Mouse (Mus musculus): ENCODE measurements around the gene Fsd1l. TPM values are rescaled to one million over a fixed set of nuclear protein-coding genes. Genes with fewer than 3 reads are reported as not detected.
A peak's percentile ranks its signal among the peaks of the same experiment; 100 is the strongest.

The Fsd1l gene
- polyA plus RNA-seq, 1 experiment from 2014 or later = 8.6 TPM

- Histone ChIP-seq H3K9me3 (ENCODE audit: control insufficient read depth, low read length) (no peaks in the 10 kb centered on the region), H3K27me3 (ENCODE audit: control insufficient read depth, insufficient read depth, low read depth, low read length) (no peaks in the 10 kb centered on the region), H3K27ac (ENCODE audit: low read length) (no peak overlapping the region), H3K36me3 (ENCODE audit: control insufficient read depth, insufficient read depth, low read length) (no peaks in the 10 kb centered on the region), H3K4me2 (ENCODE audit: low read depth, low read length) (no peak overlapping the region), H3K4me1 (replicated peaks; ENCODE audit: control insufficient read depth, insufficient read depth, low read length) (no peaks in the 10 kb centered on the region), H3K4me3 (ENCODE audit: low read length) (no peak overlapping the region), H3K9ac (ENCODE audit: low read length) (no peak overlapping the region)
- WGBS = 87% methylated on average over 1 of the region's 1 CpGs
- ATAC-seq (ENCODE audit: low read depth) = no peak
These were observed 7.6 kb upstream of the Fsd1l start for GRCm38 (mm10) chr4:53623711-53624110.

GRCm38 (mm10) chr4:53624816-53625215 lies 6.5 kb upstream of the Fsd1l start:
- Histone ChIP-seq H3K36me3 (ENCODE audit: control insufficient read depth, insufficient read depth, low read length) (no peaks in the 10 kb centered on the region), H3K27me3 (ENCODE audit: control insufficient read depth, insufficient read depth, low read depth, low read length) (no peaks in the 10 kb centered on the region), H3K9ac (ENCODE audit: low read length) (no peak overlapping the region), H3K9me3 (ENCODE audit: control insufficient read depth, low read length) (no peaks in the 10 kb centered on the region), H3K4me2 (ENCODE audit: low read depth, low read length) (no peak overlapping the region), H3K4me3 (ENCODE audit: low read length) (no peak overlapping the region), H3K27ac (ENCODE audit: low read length) (no peak overlapping the region), H3K4me1 (replicated peaks; ENCODE audit: control insufficient read depth, insufficient read depth, low read length) (no peaks in the 10 kb centered on the region)
- WGBS = 38% methylated on average over 4 of the region's 4 CpGs
- ATAC-seq (ENCODE audit: low read depth) = peak; percentile 37

GRCm38 (mm10) chr4:53625263-53625662 lies 6.0 kb upstream of the Fsd1l start:
- H3K4me3 ChIP-seq (ENCODE audit: low read length) = no peak overlapping the region
- H3K4me1 ChIP-seq (replicated peaks; ENCODE audit: control insufficient read depth, insufficient read depth, low read length) = no peaks in the 10 kb centered on the region
- H3K36me3 ChIP-seq (ENCODE audit: control insufficient read depth, insufficient read depth, low read length) = no peaks in the 10 kb centered on the region
- no peaks in the 10 kb centered on the region for H3K9me3 ChIP-seq (ENCODE audit: control insufficient read depth, low read length)
- WGBS = 72% methylated on average over 3 of the region's 3 CpGs
- H3K4me2 ChIP-seq (ENCODE audit: low read depth, low read length) = no peak overlapping the region
- ATAC-seq (ENCODE audit: low read depth) = no peak
- H3K9ac ChIP-seq (ENCODE audit: low read length) = no peak overlapping the region
- no peaks in the 10 kb centered on the region for H3K27me3 ChIP-seq (ENCODE audit: control insufficient read depth, insufficient read depth, low read depth, low read length)
- H3K27ac ChIP-seq (ENCODE audit: low read length) = no peak overlapping the region

- Histone ChIP-seq H3K9me3 (ENCODE audit: control insufficient read depth, low read length) (no peaks in the 10 kb centered on the region), H3K4me3 (ENCODE audit: low read length) (no peak overlapping the region), H3K27ac (ENCODE audit: low read length) (no peak overlapping the region), H3K4me2 (ENCODE audit: low read depth, low read length) (no peak overlapping the region), H3K4me1 (replicated peaks; ENCODE audit: control insufficient read depth, insufficient read depth, low read length) (no peaks in the 10 kb centered on the region), H3K27me3 (ENCODE audit: control insufficient read depth, insufficient read depth, low read depth, low read length) (no peaks in the 10 kb centered on the region; the same call in 1 of the 2 replicates), H3K36me3 (ENCODE audit: control insufficient read depth, insufficient read depth, low read length) (no peaks in the 10 kb centered on the region), H3K9ac (ENCODE audit: low read length) (no peak overlapping the region)
- no peak; the same call in 1 of the 2 replicates for ATAC-seq (ENCODE audit: low read depth)
- 40% methylated on average over 4 of the region's 4 CpGs for WGBS
These were observed 2.3 kb upstream of the Fsd1l start for GRCm38 (mm10) chr4:53628924-53629323.

DNA sequence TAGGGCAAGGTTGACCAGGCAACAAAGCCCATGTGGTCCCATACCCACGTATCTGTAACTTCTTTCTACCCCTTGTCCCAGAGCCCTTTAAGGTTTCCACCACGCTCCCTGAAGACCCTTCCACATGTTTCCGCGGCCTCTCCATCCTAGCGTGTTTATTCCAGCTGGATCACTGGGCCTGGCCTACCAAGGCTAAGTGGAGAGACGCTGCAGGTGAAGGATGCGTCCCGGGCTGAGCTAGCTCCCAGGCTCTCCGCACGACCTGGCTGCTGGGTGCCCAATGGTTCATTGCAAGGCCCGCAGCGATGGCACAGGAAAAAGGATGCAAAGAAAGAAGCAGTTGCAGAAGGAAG lies 332 bp upstream of the Fsd1l start:
- 9% methylated on average over 12 of the region's 12 CpGs for whole genome bisulfite sequencing
- no peaks in the 10 kb centered on the region; the same call in 1 of the 2 replicates for H3K27me3 ChIP-seq (ENCODE audit: control insufficient read depth, insufficient read depth, low read depth, low read length)
- H3K4me1 ChIP-seq (replicated peaks; ENCODE audit: control insufficient read depth, insufficient read depth, low read length) = no peaks in the 10 kb centered on the region
- H3K4me3 ChIP-seq (ENCODE audit: low read length) = peak overlapping the region; percentile 83
- H3K9ac ChIP-seq (ENCODE audit: low read length) = peak overlapping the region; percentile 87
- H3K36me3 ChIP-seq (ENCODE audit: control insufficient read depth, insufficient read depth, low read length) = no peaks in the 10 kb centered on the region
- no peaks in the 10 kb centered on the region for H3K9me3 ChIP-seq (ENCODE audit: control insufficient read depth, low read length)
- ATAC-seq (ENCODE audit: low read depth) = no peak
- H3K27ac ChIP-seq (ENCODE audit: low read length) = no peak overlapping the region
- H3K4me2 ChIP-seq (ENCODE audit: low read depth, low read length) = peak overlapping the region; percentile 80

DNA sequence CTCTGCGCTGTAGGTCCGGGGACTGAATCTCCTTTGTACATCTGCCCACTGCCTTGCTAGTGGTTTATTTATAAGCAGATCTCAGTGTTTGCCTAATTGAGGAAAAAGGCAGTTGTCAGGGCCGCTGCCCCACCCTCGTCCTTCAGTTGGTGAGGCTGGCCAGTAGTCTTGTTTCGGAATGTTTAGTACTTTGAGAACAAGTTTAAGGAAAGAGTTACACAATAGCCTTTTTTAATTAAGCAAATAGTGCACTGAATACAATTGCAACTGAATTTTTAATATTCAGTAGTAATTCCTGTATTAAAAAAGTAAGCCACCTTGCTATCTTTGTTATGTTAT lies 709 bp downstream of the Fsd1l start:
- peak overlapping the region; percentile 80 for H3K4me2 ChIP-seq (ENCODE audit: low read depth, low read length)
- H3K9ac ChIP-seq (ENCODE audit: low read length) = peak overlapping the region; percentile 87
- WGBS = under 1% methylated on average over 5 of the region's 5 CpGs
- H3K4me3 ChIP-seq (ENCODE audit: low read length) = peak overlapping the region; percentile 83
- H3K9me3 ChIP-seq (ENCODE audit: control insufficient read depth, low read length) = no peaks in the 10 kb centered on the region
- peak overlapping the region; percentile 40; the same call in 1 of the 2 replicates for H3K27ac ChIP-seq (ENCODE audit: low read length)
- H3K4me1 ChIP-seq (replicated peaks; ENCODE audit: control insufficient read depth, insufficient read depth, low read length) = no peaks in the 10 kb centered on the region; the same call in 1 of the 2 replicates
- no peaks in the 10 kb centered on the region for H3K36me3 ChIP-seq (ENCODE audit: control insufficient read depth, insufficient read depth, low read length)
- H3K27me3 ChIP-seq (ENCODE audit: control insufficient read depth, insufficient read depth, low read depth, low read length) = no peaks in the 10 kb centered on the region; the same call in 1 of the 2 replicates
- ATAC-seq (ENCODE audit: low read depth) = peak; percentile 42; the same call in 1 of the 2 replicates

GRCm38 (mm10) chr4:53635336-53635735 lies 4.1 kb downstream of the Fsd1l start:
- H3K4me1 ChIP-seq (replicated peaks; ENCODE audit: control insufficient read depth, insufficient read depth, low read length) = peaks cover 8% of the 10 kb centered on the region
- H3K36me3 ChIP-seq (ENCODE audit: control insufficient read depth, insufficient read depth, low read length) = no peaks in the 10 kb centered on the region
- H3K27ac ChIP-seq (ENCODE audit: low read length) = no peak overlapping the region
- H3K9ac ChIP-seq (ENCODE audit: low read length) = no peak overlapping the region
- H3K4me3 ChIP-seq (ENCODE audit: low read length) = no peak overlapping the region
- no peak for ATAC-seq (ENCODE audit: low read depth)
- no peaks in the 10 kb centered on the region; the same call in 1 of the 2 replicates for H3K27me3 ChIP-seq (ENCODE audit: control insufficient read depth, insufficient read depth, low read depth, low read length)
- H3K9me3 ChIP-seq (ENCODE audit: control insufficient read depth, low read length) = no peaks in the 10 kb centered on the region
- no peak overlapping the region for H3K4me2 ChIP-seq (ENCODE audit: low read depth, low read length)
- 78% methylated on average over 3 of the region's 3 CpGs for WGBS

DNA sequence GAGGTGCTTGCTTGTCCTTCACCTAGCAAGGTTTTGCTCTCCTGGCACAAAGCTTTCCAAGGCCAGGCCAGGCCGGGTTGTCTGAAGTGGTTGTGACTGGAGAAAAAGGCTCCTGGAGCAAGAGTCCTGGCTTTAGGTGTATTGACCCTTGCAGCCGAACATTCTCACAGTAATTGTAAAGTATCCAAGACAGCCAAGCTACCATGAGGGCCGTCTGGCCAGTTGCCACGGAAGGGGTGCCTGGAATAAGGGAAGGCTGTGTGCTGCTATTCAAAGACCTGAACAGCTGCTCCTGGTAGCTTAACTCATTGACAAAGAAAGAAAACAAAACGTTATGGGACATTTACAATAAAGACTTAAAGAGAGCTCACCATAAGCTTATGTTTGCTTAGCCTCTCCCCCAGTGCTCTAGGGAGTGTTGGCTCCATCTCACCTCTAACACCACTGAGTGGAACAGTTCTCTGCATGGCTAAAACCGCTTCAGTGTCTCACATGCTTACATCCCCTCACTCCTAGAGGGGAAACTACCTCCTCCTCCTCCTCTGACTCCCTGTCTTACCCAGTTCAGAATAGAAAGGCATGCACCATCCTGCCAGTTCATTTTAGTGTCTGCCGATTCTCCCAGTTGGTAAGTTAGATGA lies 6.1 kb downstream of the Fsd1l start:
- Histone ChIP-seq H3K4me3 (ENCODE audit: low read length) (no peak overlapping the region), H3K36me3 (ENCODE audit: control insufficient read depth, insufficient read depth, low read length) (peaks cover 3% of the 10 kb centered on the region; the same call in 1 of the 2 replicates), H3K9me3 (ENCODE audit: control insufficient read depth, low read length) (0 out of 2 replicates have a peak, but pooled peaks cover 3% of the 10 kb centered on the region), H3K4me1 (replicated peaks; ENCODE audit: control insufficient read depth, insufficient read depth, low read length) (peaks cover 8% of the 10 kb centered on the region), H3K4me2 (ENCODE audit: low read depth, low read length) (no peak overlapping the region), H3K27me3 (ENCODE audit: control insufficient read depth, insufficient read depth, low read depth, low read length) (no peaks in the 10 kb centered on the region), H3K27ac (ENCODE audit: low read length) (0 out of 2 replicates have a peak overlapping the region, but pooled peaks have one; percentile 6), H3K9ac (ENCODE audit: low read length) (no peak overlapping the region)
- WGBS = 50% methylated on average over 7 of the region's 7 CpGs
- ATAC-seq (ENCODE audit: low read depth) = peak; percentile 52

DNA sequence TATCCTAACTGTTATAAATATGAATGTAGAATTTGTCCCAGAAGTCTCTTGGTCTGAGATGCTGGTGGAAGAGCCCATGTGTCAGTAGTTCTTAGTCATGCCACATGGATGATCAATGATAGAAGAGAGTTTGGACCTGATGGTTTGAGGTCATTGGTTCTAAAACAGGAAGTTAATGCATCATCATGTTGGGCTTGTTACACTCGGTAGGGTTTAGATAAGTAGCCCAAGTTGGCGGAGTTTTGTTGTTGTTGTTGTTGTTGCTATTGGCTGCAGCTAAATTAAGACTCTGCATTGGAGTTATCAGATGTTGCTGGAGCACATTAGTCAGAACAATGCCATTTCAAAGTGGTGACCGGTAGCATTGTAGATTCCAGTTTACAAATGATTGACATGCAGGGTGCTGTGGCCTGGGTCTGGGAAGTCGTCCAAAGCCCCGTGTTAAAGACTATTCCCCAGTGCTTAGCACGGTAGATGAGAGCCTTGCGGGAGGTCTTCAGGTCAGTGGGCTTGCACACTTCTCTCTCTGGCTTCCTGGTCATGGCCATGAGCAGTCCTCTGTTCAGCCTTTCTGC lies 7.4 kb downstream of the Fsd1l start:
- WGBS = 68% methylated on average over 7 of the region's 7 CpGs
- Histone ChIP-seq H3K4me1 (replicated peaks; ENCODE audit: control insufficient read depth, insufficient read depth, low read length) (peaks cover 8% of the 10 kb centered on the region), H3K36me3 (ENCODE audit: control insufficient read depth, insufficient read depth, low read length) (peaks cover 3% of the 10 kb centered on the region; the same call in 1 of the 2 replicates), H3K27me3 (ENCODE audit: control insufficient read depth, insufficient read depth, low read depth, low read length) (no peaks in the 10 kb centered on the region), H3K4me2 (ENCODE audit: low read depth, low read length) (no peak overlapping the region), H3K4me3 (ENCODE audit: low read length) (no peak overlapping the region), H3K9me3 (ENCODE audit: control insufficient read depth, low read length) (0 out of 2 replicates have a peak, but pooled peaks cover 3% of the 10 kb centered on the region), H3K27ac (ENCODE audit: low read length) (no peak overlapping the region), H3K9ac (ENCODE audit: low read length) (no peak overlapping the region)
- ATAC-seq (ENCODE audit: low read depth) = no peak

All from lung, embryonic 16.5 days (tissue).